Mouse (Mus musculus): ENCODE results near the gene Tmem200b.
A peak's percentile ranks its signal among the peaks of the same experiment; 100 is the strongest.

The Tmem200b gene

DNA sequence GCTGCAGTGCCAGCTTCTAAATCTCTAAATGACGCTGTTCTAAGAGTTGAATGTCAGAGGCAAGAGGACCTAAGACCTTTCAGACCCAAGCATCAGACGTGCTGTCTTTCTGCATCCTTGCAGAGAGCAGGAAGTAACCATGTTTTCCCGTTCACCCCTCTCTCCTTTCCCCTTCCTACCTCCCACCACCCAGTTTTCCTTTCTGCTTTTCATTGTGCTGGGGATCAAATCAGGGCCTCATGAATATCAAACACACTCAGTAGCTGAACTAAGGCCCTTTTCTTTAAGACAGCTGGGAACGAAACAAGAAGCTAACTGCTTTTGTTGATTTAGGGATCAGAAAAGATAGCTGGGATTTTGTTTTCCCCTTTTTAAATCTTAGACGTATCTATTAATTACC lies 28.3 kb downstream of the Tmem200b start:
- no peak for DNase-seq (ENCODE audit: low read depth, low spot score)

GRCm38 (mm10) chr4:131950657-131951056 lies 29.1 kb downstream of the Tmem200b start:
- DNase-seq (ENCODE audit: low read depth, low spot score) = no peak

- no peak for DNase-seq (ENCODE audit: low read depth, low spot score)
Measured at GRCm38 (mm10) chr4:131957161-131957560, 35.6 kb downstream of the Tmem200b start.

DNA sequence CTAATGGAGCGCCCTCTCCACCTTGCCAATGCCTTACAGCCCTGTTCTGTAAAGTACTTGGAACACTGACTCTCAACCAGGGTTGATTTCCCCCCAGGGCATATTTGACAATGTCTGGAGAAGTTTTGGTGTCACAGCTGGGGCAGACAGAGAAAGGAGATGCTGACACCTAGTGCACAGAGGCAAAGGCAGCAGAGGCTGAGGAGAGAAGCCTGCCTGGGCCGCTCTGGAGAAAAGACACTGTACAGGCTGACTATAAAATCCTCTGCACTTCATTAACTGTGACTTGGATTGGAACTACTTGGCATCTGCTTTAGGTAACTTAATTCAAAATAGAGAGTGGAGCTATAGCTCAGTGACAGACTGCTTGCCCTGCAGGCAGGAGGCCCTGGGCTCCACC lies 47.3 kb downstream of the Tmem200b start:
- peak; percentile 50 for DNase-seq (ENCODE audit: low read depth, low spot score)

GRCm38 (mm10) chr4:131970244-131970853 lies 48.8 kb downstream of the Tmem200b start:
- DNase-seq (ENCODE audit: low read depth, low spot score) = no peak
